ENCODE assay signal across 7 mouse cellular contexts in genomic region chr9:64812475-64812860, GRCm38 (mm10). TPM values are rescaled to one million over a fixed set of nuclear protein-coding genes. Genes with fewer than 3 reads are reported as not detected.
DNase-seq lines count a peak whose midpoint lies in the region; ATAC-seq and TF ChIP-seq lines count a peak whose summit lies in the region.

No protein-coding gene starts in this region.

- no peaks in the 10 kb centered on the region for H3K36me3 ChIP-seq in lung, embryonic 14.5 days (ENCODE audit: insufficient read depth)
- no peaks in the 10 kb centered on the region for H3K36me3 ChIP-seq in forebrain, embryonic 10.5 days (replicated peaks)
- H3K36me3 ChIP-seq in limb, embryonic 13.5 days = no peaks in the 10 kb centered on the region
- H3K36me3 ChIP-seq in splenic B cell, adult 2 months (ENCODE audit: control insufficient read depth, insufficient read depth, low read length, poor library complexity, severe bottlenecking) = no peaks in the 10 kb centered on the region

- no peak for DNase-seq in lung, embryonic 14.5 days
- DNase-seq in lung, postnatal 14 days = no peak
- no peak for DNase-seq in forebrain, embryonic 10.5 days (ENCODE audit: extremely low spot score, low spot score)
- DNase-seq in splenic B cell, adult 2 months (ENCODE audit: low read depth, low spot score) = peak; percentile 67
- DNase-seq in adrenal gland, postnatal 10 days = no peak
- DNase-seq in thymus, postnatal 0 days (ENCODE audit: low spot score) = no peak

- H3K4me1 ChIP-seq in lung, embryonic 14.5 days (ENCODE audit: insufficient read depth) = no peaks in the 10 kb centered on the region
- peaks cover 23% of the 10 kb centered on the region for H3K4me1 ChIP-seq in forebrain, embryonic 10.5 days
- peaks cover 13% of the 10 kb centered on the region for H3K4me1 ChIP-seq in limb, embryonic 13.5 days

- H3K9me3 ChIP-seq in lung, embryonic 14.5 days (ENCODE audit: low read depth, low read length) = no peaks in the 10 kb centered on the region
- no peaks in the 10 kb centered on the region for H3K9me3 ChIP-seq in forebrain, embryonic 10.5 days
- H3K9me3 ChIP-seq in limb, embryonic 13.5 days = no peaks in the 10 kb centered on the region

- peak overlapping the region; percentile 75 for H3K4me2 ChIP-seq in lung, embryonic 14.5 days
- peak overlapping the region; percentile 73 for H3K4me2 ChIP-seq in limb, embryonic 13.5 days (replicated peaks)

- WGBS in lung, embryonic 14.5 days = 26% methylated on average over 1 of the region's 1 CpGs
- WGBS in forebrain, embryonic 10.5 days = 33% methylated on average over 1 of the region's 1 CpGs
- WGBS in limb, embryonic 13.5 days = 27% methylated on average over 1 of the region's 1 CpGs

- peak overlapping the region; percentile 82 for H3K4me3 ChIP-seq in lung, embryonic 14.5 days (ENCODE audit: low read depth, low read length)
- H3K4me3 ChIP-seq in forebrain, embryonic 10.5 days = peak overlapping the region; percentile 86
- H3K4me3 ChIP-seq in limb, embryonic 13.5 days = peak overlapping the region; percentile 86

- no peak for ATAC-seq in lung, embryonic 14.5 days (ENCODE audit: insufficient read depth)
- no peak for ATAC-seq in limb, embryonic 13.5 days (ENCODE audit: low FRiP score, low read depth)

- peak overlapping the region; percentile 67 for H3K9ac ChIP-seq in lung, embryonic 14.5 days
- H3K9ac ChIP-seq in limb, embryonic 13.5 days = peak overlapping the region; percentile 75

- TF ChIP-seq CTCF in lung, embryonic 14.5 days (IDR thresholded peaks at IDR 0.05; ENCODE audit: low read depth) = no peak

- no peak overlapping the region for H3K27ac ChIP-seq in lung, embryonic 14.5 days (ENCODE audit: low read depth)
- peak overlapping the region; percentile 91; the same call in 1 of the 2 replicates for H3K27ac ChIP-seq in forebrain, embryonic 10.5 days
- H3K27ac ChIP-seq in limb, embryonic 13.5 days = no peak overlapping the region

- H3K27me3 ChIP-seq in lung, embryonic 14.5 days (ENCODE audit: insufficient read depth, low read length) = no peaks in the 10 kb centered on the region
- H3K27me3 ChIP-seq in forebrain, embryonic 10.5 days (ENCODE audit: poor library complexity, severe bottlenecking) = no peaks in the 10 kb centered on the region
- no peaks in the 10 kb centered on the region for H3K27me3 ChIP-seq in limb, embryonic 13.5 days
- H3K27me3 ChIP-seq in splenic B cell, adult 2 months (ENCODE audit: control insufficient read depth, insufficient read depth, low read length, poor library complexity, severe bottlenecking) = no peaks in the 10 kb centered on the region

RNA-seq across cellular contexts. Expression of gene Dennd4a, which starts 1.3 kb away (rescaled TPM):
- 9.8 and 10.9 TPM in 2 replicates for polyA plus RNA-seq in lung, embryonic 14.5 days (2014; fragmentation: Nextera tagmentation; extraction: Ambion mirVana)
- 8.8 and 10.2 TPM in 2 replicates for polyA plus RNA-seq in forebrain, embryonic 10.5 days (2016; fragmentation: Nextera tagmentation; extraction: Ambion mirVana)
- polyA plus RNA-seq in limb, embryonic 13.5 days (2015; fragmentation: Nextera tagmentation; extraction: Ambion mirVana) = 7.5 and 9.8 TPM in 2 replicates
- total RNA-seq in adrenal gland, postnatal 10 days (2021) = 10 to 100 TPM; 16.8 to 18.9 TPM
- polyA plus RNA-seq in thymus, postnatal 0 days (2015; fragmentation: Nextera tagmentation; extraction: Ambion mirVana) = 6.6 and 8.9 TPM in 2 replicates
